ENCODE assay signal across 9 mouse cellular contexts in the genomic region with DNA sequence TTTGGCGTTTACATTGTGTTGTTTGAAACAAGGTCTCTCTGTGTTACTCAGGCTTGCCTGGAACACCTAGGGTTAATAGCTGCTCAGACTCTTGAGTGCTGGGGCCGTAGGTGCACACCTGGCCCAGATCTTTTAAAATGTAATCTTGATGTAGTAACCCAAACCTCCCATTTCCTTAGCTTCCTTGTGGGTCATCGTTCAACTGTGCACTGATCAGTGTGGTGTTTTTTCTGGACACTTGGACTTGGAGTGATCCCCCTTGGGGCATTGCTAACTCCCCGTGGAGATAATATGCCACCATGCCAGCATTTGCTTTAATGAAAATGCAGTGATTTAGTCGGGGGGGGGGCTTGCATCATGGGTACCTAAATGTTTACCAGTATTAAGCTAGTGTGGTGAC.
DNase-seq lines count a peak whose midpoint lies in the region; ATAC-seq and TF ChIP-seq lines count a peak whose summit lies in the region.
"Had no signal": no experiment of that assay in that cellular context is flagged by ENCODE, and none has a peak within 500 bp of the region (broad histone marks: within the 10 kb centered on the region; RNA-seq: fewer than 3 reads in every experiment).

No protein-coding gene starts in this region.

- no peak for DNase-seq in liver, adult 2 months (ENCODE audit: extremely low read depth, low read depth, low spot score)
- no peak for DNase-seq in liver
- DNase-seq in spleen, postnatal 10 days (ENCODE audit: low spot score in 2 of 2) = no peak
- no peak for DNase-seq in gastrocnemius, adult 18-20 months (ENCODE audit: low spot score)
- no peak for DNase-seq in layer of hippocampus, adult 9-10 months (ENCODE audit: low spot score)

- TF ChIP-seq CTCF in liver, adult 2 months (IDR thresholded peaks at IDR 0.05; ENCODE audit: low read depth, low read length) = no peak
- TF ChIP-seq CTCF in intestine, postnatal 0 days (IDR thresholded peaks at IDR 0.05; ENCODE audit: low read depth) = no peak

- peaks cover 7% of the 10 kb centered on the region; the same call in 1 of the 2 replicates for H3K4me1 ChIP-seq in liver, adult 2 months (ENCODE audit: control insufficient read depth, insufficient read depth, low read length)
- H3K4me1 ChIP-seq in forebrain, embryonic 12.5 days = peaks cover 29% of the 10 kb centered on the region
- peaks cover 4% of the 10 kb centered on the region for H3K4me1 ChIP-seq in intestine, postnatal 0 days (replicated peaks; ENCODE audit: control insufficient read depth, insufficient read depth, low read length)
- H3K4me1 ChIP-seq in neural tube, embryonic 14.5 days (ENCODE audit: control insufficient read depth, insufficient read depth, low read length) = peaks cover 18% of the 10 kb centered on the region

- WGBS in liver, adult 2 months = 58% methylated on average over 5 of the region's 5 CpGs
- WGBS in forebrain, embryonic 12.5 days = 51% methylated on average over 5 of the region's 5 CpGs
- WGBS in intestine, postnatal 0 days = 20% methylated on average over 5 of the region's 5 CpGs
- 47% methylated on average over 5 of the region's 5 CpGs for WGBS in neural tube, embryonic 14.5 days

- TF ChIP-seq POLR2A in liver, adult 2 months (IDR thresholded peaks at IDR 0.05; ENCODE audit: extremely low read depth, insufficient read depth, low read length) = no peak

- peak; percentile 21; the same call in 1 of the 2 replicates for ATAC-seq in forebrain, embryonic 12.5 days (ENCODE audit: low FRiP score)
- peak; percentile 34; the same call in 1 of the 2 replicates for ATAC-seq in intestine, postnatal 0 days
- ATAC-seq in neural tube, embryonic 14.5 days (ENCODE audit: low read depth) = peak; percentile 7; the same call in 1 of the 2 replicates

- H3K9ac ChIP-seq in liver, adult 2 months (ENCODE audit: low read depth, low read length) = no peak overlapping the region
- no peak overlapping the region for H3K9ac ChIP-seq in forebrain, embryonic 12.5 days
- no peak overlapping the region for H3K9ac ChIP-seq in intestine, postnatal 0 days (ENCODE audit: low read depth, low read length)
- H3K9ac ChIP-seq in neural tube, embryonic 14.5 days (replicated peaks; ENCODE audit: low read depth, low read length) = no peak overlapping the region

- no peaks in the 10 kb centered on the region for H3K9me3 ChIP-seq in forebrain, embryonic 12.5 days
- no peaks in the 10 kb centered on the region for H3K9me3 ChIP-seq in intestine, postnatal 0 days (ENCODE audit: control insufficient read depth)
- H3K9me3 ChIP-seq in neural tube, embryonic 14.5 days (ENCODE audit: control insufficient read depth, low read length) = no peaks in the 10 kb centered on the region
- H3K9me3 ChIP-seq: megakaryocyte, embryonic 14.5 days had no signal

- H3K4me2 ChIP-seq in forebrain, embryonic 12.5 days = no peak overlapping the region
- H3K4me2 ChIP-seq in intestine, postnatal 0 days (replicated peaks; ENCODE audit: low read depth) = no peak overlapping the region
- no peak overlapping the region for H3K4me2 ChIP-seq in neural tube, embryonic 14.5 days (ENCODE audit: low read depth, low read length)

- H3K27ac ChIP-seq in liver, adult 2 months (replicated peaks; ENCODE audit: insufficient read depth, low read depth, low read length) = 0 out of 2 replicates have a peak overlapping the region, but pooled peaks have one; percentile 1
- peak overlapping the region; percentile 38; the same call in 1 of the 2 replicates for H3K27ac ChIP-seq in forebrain, embryonic 12.5 days
- H3K27ac ChIP-seq in intestine, postnatal 0 days (ENCODE audit: low read depth, low read length) = peak overlapping the region; percentile 64
- H3K27ac ChIP-seq in neural tube, embryonic 14.5 days (ENCODE audit: low read depth, low read length) = no peak overlapping the region

- H3K36me3 ChIP-seq in liver, adult 2 months (ENCODE audit: control insufficient read depth, insufficient read depth, low read length) = no peaks in the 10 kb centered on the region
- no peaks in the 10 kb centered on the region for H3K36me3 ChIP-seq in forebrain, embryonic 12.5 days (replicated peaks)
- no peaks in the 10 kb centered on the region for H3K36me3 ChIP-seq in intestine, postnatal 0 days (ENCODE audit: control insufficient read depth, insufficient read depth)
- H3K36me3 ChIP-seq in neural tube, embryonic 14.5 days (ENCODE audit: control insufficient read depth, insufficient read depth, low read length) = no peaks in the 10 kb centered on the region

- H3K27me3 ChIP-seq in liver, adult 2 months (ENCODE audit: control insufficient read depth, insufficient read depth, low read length) = no peaks in the 10 kb centered on the region
- no peaks in the 10 kb centered on the region for H3K27me3 ChIP-seq in forebrain, embryonic 12.5 days
- H3K27me3 ChIP-seq in intestine, postnatal 0 days (replicated peaks; ENCODE audit: control insufficient read depth, insufficient read depth, low read length) = no peaks in the 10 kb centered on the region
- H3K27me3 ChIP-seq in neural tube, embryonic 14.5 days (ENCODE audit: control insufficient read depth, insufficient read depth, low read length) = no peaks in the 10 kb centered on the region
- H3K27me3 ChIP-seq: megakaryocyte, embryonic 14.5 days had no signal

- H3K79me2 ChIP-seq in liver, adult 2 months (ENCODE audit: control insufficient read depth, insufficient read depth, low read length) = peaks cover 10% of the 10 kb centered on the region; the same call in 1 of the 2 replicates

- no peak overlapping the region for H3K4me3 ChIP-seq in liver, adult 2 months (ENCODE audit: insufficient read depth, low read depth, low read length)
- no peak overlapping the region for H3K4me3 ChIP-seq in forebrain, embryonic 12.5 days (replicated peaks)
- H3K4me3 ChIP-seq in intestine, postnatal 0 days (ENCODE audit: low read depth, low read length) = no peak overlapping the region
- no peak overlapping the region for H3K4me3 ChIP-seq in neural tube, embryonic 14.5 days (ENCODE audit: low read depth, low read length)
